Mouse (Mus musculus) sigmoid colon, adult 10 weeks (tissue): ENCODE measurements around the gene 1700024B05Rik. TPM values are rescaled to one million over a fixed set of nuclear protein-coding genes. Genes with fewer than 3 reads are reported as not detected.

ENCODE experiments used
- polyA plus RNA-seq: library from polyadenylated mRNA; stranded (reverse); fragments of 350-450 nt; fragmentation: Illumina TruSeq; extraction: RNeasy Lipid Tissue Mini Kit (QIAGEN cat#74804); gene quantifications from one replicate; pipeline ENCODE4 v1.2.3, GENCODE M21; 2014; ENCODE audit warnings: low read depth, low replicate concordance

Gene 1700024B05Rik
- polyA plus RNA-seq = not detected

DNA sequence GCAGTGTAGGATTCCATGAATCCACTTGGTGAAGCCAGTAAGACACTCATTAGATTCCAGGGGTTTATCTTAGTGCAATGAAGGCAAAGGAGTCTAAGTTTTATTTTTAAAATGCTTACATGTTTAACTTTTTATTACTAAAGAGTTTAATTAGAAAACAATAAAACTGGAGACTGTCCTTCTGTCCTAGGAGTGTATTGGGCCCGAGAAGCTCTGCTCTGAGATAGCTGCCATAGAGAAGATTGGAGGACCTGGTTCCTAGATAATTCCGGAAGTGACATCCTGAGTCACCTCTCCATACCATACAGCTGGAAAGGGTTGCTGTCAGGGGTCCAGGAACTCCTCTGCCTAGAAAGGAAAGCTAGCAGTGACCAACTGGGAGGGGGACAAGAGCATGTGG lies at the start of gene 1700024B05Rik:
Gene 1700024B05Rik, plus strand, starts transcription at position 301 of the 400 bp plus-strand sequence.

DNA sequence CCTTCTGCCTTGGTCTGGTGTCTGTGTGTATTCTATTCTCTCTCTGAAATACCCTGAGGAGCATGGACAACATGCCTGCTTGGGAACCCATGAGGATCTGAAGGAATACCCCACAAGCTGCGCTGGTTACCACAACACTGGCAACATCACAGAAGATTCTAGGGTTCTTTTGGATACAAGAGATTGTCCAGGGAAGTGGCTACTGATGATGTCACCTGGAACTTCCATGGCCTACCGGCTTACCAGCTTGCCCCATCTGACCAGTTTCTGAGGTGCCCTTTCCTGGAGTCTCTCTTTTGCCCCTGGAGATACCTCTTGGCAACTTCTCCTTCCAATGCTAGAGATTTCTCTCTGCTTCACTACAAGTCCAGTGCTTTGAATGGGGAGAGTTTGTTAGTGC lies 36.6 kb upstream of the 1700024B05Rik start, which contains the start of gene Gm7980:
Gene Gm7980, minus strand, starts transcription at position 101 of the 400 bp plus-strand sequence.

DNA sequence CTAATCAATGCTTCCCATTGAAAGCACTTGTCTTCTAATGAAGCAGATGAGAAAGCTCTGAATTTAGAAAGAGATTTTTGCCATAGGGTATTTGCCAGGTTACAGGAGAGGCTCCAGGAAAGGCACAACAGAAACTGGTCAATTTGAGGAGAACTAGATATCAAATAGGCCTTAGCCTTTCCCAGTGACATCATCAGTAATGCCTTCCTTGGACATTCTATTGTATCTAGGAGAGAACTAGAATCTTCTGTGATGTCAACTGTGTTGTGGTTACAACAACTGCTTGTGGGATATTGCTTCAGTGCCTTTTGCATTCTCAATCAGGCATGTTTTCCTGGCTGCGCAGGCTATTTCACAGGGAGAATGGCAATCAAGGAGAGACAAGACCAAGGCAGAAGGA lies 19.1 kb upstream of the 1700024B05Rik start, which contains the start of gene 1700049E17Rik1:
Gene 1700049E17Rik1, plus strand, starts transcription at position 301 of the 400 bp plus-strand sequence.

DNA sequence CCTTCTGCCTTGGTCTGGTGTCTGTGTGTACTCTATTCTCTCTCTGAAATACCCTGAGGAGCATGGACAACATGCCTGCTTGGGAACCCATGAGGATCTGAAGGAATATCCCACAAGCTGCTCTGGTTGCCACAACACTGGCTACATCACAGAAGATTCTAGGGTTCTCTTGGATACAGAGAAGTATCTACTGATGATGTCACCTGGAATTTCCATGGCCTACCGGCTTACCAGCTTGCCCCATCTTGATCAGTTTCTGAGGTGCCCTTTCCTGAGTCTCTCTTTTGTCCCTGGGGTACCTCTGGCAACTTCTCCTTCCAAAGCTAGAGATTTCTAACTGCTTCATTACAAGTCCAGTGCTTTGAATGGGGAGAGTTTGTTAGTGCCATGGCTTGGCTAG lies 24.0 kb downstream of the 1700024B05Rik start, which contains the start of gene Gm6401:
Gene Gm6401, minus strand, starts transcription at position 101 of the 400 bp plus-strand sequence.

DNA sequence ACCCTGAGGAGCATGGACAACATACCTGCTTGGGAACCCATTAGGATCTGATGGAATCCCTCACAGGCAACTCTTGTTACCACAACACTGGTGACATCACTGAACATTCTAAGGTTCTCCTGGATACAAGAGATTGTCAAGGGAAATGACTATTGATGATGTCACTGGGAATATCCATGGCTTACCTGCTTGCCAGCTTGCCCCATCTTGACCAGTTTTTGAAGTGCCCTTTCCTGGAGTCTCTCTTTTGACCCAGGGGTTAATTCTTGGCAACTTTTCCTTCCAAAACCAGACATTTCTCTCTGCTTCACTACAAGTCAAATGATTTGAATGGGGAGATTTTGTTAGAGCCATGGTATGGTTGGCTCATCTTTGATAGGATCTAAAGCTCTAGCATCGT lies 39.4 kb downstream of the 1700024B05Rik start, which contains the start of gene Gm3543:
Gene Gm3543, minus strand, starts transcription at position 101 of the 400 bp plus-strand sequence.

Other genes starting within 250 kb of the 1700024B05Rik start
- not detected for gene Gm8068, start 242.1 kb upstream of the 1700024B05Rik start, polyA plus RNA-seq
- not detected for gene Gm7929, start 193.4 kb upstream of the 1700024B05Rik start, polyA plus RNA-seq
- gene Gm47189, start 171.6 kb upstream of the 1700024B05Rik start, polyA plus RNA-seq = not detected
- gene Gm7980, start 36.7 kb upstream of the 1700024B05Rik start, polyA plus RNA-seq = not detected
- gene 1700049E17Rik1, start 19.0 kb upstream of the 1700024B05Rik start, polyA plus RNA-seq = not detected
- not detected for gene Gm6401, start 23.9 kb downstream of the 1700024B05Rik start, polyA plus RNA-seq
- gene Gm3543, start 39.3 kb downstream of the 1700024B05Rik start, polyA plus RNA-seq = not detected
- not detected for gene Gm7951, start 173.4 kb downstream of the 1700024B05Rik start, polyA plus RNA-seq
- not detected for gene Gm17027, start 218.6 kb downstream of the 1700024B05Rik start, polyA plus RNA-seq
- not detected for gene Gm3573, start 246.8 kb downstream of the 1700024B05Rik start, polyA plus RNA-seq